Mouse (Mus musculus) layer of hippocampus, postnatal 25 days (tissue): ENCODE data around the gene Gm10277. TPM values are rescaled to one million over a fixed set of nuclear protein-coding genes. Genes with fewer than 3 reads are reported as not detected.
A peak's percentile ranks its signal among the peaks of the same experiment; 100 is the strongest.
"Not testable (repeated sequence)": the region's sequence is repeated elsewhere in the genome, so short reads cannot be mapped to it uniquely, and the experiment has no call there.

Experiments used
- DNase-seq, 2 experiments: peaks; one replicate each; pipeline ENCODE4 v3.0.0; 2022; ENCODE audit warnings: mixed read lengths in 2 of 2, low spot score in 1 of 2; ENCODE audit errors: extremely low spot score in 1 of 2
- total RNA-seq, 2 experiments: library from RNA; stranded (reverse); gene quantifications; 2 replicates each; pipeline ENCODE4 v1.2.3; 2021

Gene Gm10277
- total RNA-seq, 2 experiments from 2014 or later = not detected

DNA sequence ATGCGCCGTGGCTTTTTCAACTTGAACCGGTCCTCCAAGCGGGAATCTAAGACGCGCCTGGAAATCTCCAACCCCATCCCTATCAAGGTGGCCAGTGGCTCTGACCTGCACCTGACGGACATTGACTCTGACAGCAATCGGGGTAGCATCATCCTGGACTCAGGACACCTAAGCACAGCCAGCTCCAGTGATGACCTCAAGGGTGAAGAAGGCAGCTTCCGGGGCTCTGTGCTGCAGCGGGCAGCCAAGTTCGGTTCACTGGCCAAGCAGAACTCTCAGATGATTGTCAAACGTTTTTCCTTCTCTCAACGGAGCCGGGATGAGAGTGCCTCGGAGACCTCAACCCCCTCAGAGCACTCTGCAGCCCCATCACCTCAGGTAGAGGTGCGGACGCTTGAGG, 10.1 kb downstream of the Gm10277 start:
- no peak for DNase-seq

DNA sequence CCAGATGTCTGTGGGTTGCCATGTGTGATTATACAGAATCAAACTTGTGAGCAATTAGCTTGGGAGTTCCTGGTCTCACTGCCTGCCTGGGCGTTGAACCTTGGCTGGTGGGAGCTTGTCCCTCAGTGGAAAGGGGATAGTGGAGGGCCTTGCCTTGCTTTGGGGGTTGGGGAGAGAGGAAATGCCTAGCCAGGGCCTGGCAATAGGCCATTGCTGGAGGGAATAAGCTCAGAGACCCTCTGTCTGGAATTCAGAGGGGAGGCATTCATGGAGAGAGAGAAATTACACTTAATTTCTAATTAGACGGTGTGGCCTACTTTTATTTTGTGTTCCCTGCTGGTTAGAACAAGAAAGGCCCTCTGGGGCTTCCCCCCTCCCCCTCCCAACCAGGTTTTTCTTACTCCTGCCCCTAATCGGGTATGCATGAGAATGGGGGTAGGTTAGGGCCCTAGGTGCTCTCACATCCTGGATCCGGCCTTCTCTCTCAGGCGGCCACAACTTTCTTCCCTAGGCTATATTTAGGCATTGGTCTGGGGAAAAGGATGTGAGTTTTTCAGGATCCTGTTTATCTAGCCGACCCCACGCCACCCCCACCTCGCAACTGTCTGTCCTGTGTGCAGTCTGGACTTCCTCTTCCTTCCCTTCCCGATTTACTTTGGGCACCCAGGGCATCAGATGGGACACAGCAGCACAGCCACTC, 11.7 kb downstream of the Gm10277 start:
- DNase-seq = no peak

DNA sequence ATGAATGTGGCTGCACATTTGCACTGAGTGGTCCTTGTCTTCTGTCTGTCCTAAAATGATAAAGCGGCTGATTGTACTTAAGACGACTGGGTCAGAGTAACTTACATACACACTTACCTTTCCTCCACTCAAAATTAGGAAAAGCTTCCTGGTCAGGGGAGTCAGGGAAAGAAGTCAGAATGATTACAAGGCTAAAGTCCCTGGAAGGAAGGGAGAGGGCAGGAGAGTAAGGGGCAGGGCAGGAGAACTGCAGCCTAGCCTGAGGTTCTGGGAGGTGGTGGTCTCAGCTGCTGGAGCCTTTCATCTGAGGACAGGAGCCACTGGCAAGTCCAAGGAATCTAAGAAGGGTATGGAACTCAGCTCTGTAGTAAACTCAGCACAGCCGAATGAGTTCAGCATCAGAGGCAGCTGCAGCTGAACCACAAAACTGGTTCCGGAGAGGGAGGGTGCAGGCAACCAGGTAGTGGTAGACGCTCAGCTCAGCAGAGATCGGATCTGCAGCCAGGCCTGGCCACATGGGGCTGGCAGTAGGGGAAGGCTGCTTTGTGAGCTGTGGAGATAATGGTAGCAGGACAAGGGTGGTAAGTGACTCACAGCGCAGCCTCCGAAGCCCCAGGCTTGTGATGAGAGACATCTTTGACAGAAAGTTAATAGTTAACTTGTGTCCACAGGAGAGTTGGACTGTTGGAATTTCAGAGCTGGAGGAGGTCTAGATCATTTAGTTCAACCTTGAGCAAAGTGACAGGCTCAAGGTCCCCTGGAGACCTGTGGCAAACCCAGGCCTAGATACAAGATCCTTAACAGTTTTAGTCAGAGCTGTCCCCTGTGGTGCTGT, 15.5 kb downstream of the Gm10277 start:
- DNase-seq = no peak

DNA sequence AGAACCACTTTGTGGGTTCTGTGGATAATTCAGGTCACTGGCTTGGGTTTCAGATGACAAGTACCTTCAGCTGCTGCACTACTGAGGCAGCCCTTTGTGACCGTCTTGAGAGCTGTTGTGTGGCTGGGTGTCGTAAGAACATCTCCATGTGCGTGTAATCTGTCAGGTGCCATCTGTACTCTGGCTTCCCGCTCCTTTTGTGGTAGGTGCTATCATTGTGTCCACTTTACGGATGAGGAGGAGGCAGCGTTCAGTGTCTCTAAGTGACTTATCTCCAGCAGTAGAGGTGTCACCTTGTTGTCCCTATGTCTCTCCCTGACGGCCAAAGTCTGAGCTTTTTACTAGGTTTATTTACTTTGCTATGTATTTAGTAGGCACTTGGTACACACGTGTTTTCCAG, 17.2 kb downstream of the Gm10277 start:
- no peak for DNase-seq

DNA sequence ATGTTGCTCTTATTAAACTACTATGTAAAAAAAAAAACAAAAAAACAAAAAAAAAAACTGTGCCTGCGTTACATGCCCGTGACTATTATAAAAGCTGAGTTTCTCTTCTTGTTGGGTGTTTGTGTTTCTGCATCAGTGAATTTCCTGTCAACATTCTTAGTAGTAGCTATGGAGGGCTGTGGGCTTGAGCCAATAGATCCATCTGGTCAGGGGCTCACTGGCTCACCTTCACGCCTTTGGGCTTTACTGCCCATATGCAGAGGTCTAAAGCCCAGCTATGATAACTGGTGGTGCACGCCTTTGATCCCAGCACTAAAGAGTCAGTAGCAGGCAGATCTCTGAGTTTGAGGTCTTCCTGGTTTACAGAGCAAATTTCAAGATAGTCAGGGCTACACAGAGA, 18.1 kb downstream of the Gm10277 start:
- no peak for DNase-seq

DNA sequence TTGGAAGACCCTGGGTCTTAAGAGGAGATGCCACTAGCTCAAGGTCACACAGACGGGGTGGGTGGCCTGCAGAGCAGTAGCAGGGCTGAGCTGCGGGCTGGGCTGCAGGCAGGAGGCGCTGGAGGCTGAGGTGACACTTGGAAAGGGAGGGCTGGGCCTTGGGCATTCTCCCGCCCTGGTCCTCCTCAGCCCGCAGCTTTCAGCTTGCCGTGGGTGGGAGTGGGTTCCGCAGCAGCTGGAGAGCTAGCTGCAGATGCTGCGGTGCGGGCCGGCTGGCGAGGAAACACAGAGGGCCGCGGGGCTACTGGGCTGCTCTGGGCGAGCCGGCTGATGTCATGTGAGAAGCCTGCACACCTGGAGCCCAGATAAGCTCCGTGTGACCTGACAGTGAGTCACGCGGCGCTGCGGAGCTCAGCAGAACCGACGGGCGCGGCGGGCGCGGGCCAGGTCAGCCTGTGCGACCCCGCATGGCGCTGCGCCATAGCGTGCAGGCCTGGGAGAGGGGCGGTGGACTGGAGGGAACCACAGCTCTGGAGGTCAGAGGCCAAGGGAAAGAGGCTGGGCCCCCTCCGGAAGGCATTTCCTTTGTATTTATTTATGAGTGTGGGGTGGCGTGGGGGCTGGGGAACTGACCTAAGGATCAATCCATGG, 21.1 kb downstream of the Gm10277 start:
- DNase-seq = peak in 1 of 2 experiments; percentile 35

DNA sequence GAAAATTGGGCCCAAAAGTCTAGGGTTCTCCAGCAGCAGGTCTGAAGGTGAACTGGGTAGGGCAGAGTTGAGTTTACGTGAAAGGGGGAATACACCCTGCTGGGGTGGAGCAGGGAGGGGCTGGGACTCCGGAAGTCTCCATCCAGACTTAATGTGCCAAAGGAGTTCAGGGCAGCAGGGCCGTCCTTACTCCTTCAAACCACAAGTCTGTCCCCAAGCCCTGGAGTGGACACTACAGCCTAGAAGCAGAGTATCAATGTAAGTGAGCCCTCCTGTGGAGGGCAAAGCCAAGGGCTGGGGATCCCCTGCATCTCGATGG, 22.1 kb downstream of the Gm10277 start:
- DNase-seq = no peak

DNA sequence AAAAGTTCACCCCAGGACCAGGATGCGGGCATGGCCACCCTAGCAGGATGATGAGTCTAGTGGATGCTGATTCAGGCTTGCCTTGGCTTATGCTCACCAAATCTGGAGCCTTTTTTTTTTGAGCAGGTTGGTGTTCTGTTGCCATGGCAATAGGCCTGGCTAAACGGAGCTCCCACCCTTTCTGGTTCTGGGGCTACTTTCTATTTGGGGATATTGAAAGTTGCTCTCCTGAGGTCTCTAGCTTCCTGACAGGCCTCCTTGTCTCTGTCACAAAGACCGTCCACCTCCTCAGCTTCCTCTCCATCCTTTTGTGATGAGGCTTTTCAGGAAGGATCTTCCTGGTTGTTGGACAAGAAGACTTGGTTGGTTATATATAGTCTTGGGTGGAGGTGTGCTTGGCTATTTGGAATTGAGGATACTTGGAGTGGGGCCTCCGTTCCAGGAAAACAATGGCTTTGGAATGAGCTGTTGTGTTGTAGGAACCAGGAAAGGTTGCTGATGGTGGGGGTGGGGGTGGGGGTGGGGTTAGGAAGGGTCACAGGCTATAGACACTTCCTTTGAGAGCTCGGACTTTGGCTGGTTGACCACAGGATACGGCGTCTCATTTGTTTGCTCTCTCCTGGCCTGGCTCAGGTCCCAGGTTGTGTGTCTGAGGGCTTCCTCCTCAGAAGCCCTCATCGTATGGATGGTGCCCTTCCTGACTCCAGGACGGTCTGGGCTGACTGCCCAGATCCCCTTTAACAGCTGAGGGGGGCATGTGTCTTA, 22.7 kb downstream of the Gm10277 start:
- DNase-seq = peak; percentile 19 to 23

DNA sequence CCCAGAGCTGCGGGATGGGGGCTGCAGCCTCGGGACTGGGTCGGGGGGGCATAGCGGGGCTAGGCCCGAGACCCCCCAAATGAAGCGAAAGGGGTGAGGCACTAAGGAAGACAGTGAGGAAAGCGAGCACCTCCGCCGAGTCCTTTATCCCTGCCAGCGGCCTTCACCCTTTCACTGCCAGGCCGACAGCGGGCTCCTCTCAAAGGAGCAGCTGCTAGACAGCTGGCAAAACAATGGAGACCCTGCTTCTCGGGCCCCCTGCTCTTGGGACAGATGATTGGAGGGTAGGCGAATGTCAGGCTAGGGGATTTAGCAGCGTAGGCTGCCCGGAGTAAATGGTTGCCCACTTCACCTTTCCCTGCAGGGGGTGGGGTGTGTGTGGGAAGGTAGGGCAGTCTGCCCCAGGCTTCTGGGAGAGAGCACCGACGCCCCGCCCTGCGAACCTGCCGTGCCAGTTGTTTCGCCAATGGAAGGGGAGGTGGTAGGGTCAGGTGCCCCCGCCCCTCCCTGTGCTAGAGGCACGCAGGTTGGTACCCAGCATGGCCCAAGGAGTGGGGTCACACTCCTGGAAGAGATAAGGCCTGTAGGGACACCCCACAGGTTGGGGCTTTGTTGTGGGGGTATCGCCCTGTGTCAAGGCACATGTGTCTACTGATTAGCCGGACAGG, 23.7 kb downstream of the Gm10277 start:
- DNase-seq = peak; percentile 17 to 35

DNA sequence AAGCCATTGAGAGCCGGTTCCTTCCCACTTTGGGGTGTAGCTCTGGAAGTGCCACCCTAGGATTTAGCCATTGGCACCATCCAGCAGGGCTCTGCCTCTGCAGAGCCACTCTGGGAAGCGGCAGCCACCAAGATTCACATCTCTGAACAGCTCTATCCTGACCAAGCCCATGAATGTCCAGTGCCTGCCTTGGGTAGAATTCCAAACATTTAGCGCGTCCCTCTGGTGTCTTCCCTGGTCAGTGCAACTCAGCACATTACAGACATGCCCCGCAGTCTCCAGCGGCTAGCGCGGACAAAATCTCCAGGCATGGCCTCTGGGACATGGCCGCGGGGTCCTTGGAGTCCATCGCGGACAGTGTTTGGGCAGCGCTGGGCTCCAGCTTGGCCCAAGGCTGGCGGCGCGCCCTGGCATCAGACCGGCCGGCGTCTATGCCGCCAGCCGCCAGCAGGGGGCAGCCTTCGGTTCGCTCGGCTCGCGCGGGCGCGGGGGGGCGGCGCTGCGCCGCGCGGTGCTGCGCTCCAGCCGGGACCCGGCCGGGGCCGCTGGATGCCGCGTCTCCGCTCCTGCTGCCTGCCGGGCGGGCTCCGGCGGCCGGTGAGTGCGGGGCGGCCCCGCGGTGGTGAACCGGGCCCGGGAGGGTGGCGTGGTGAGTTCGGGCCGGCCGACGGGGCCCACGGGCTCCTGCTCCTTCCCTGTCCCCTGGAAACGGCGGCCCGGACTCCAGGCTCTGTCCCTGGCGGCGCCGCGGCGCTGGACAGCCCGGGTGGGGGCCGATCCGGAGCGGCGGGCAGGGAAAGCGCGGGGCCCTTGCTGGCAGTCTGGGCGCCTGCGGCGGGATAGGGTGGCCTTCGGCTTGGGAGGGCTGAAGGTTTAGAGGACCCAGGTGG, 24.5 kb downstream of the Gm10277 start, which contains the start of gene Myo18a:
Gene Myo18a, plus strand, starts transcription at position 464 of the 890 bp plus-strand sequence.
- peak; percentile 86 to 90 for DNase-seq

DNA sequence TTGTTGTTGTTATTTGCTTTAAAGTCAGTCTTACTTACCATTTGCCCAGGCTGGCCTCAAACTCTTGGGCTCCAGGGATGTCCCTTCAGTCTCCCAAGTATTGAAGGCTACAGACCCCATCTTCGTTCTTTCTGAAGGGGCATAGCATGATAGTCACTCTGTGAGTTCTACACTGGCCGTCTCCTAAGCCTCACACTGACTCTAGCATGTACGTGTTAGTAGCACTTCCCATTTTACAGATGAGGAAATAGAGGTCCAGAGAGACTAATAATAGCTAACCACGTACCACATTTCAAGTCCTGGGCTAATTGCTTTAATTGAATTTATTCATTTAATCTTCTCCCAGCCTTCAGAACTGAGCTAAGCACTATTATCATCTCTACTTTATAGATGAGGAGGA, 27.5 kb downstream of the Gm10277 start:
- no peak for DNase-seq

DNA sequence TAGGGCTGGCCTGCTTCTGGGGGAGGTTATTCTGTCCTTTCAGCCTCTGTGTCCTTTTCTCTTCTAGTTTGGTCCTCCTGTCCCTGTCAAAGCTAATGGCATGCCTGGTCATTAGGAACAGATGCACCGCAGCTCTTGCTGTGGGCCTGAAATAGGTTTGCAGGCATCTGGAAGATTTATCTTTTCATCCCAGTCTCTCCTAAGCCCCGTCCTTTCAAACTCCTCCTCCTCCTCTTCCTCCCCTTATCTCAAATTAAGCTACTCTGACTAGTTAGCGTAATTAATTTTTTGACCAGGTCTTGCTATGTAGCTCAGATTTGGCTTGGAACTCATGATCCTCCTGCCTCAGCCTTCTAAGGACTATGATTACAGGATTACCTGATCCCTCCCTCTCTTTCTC, 34.1 kb downstream of the Gm10277 start:
- no peak for DNase-seq

DNA sequence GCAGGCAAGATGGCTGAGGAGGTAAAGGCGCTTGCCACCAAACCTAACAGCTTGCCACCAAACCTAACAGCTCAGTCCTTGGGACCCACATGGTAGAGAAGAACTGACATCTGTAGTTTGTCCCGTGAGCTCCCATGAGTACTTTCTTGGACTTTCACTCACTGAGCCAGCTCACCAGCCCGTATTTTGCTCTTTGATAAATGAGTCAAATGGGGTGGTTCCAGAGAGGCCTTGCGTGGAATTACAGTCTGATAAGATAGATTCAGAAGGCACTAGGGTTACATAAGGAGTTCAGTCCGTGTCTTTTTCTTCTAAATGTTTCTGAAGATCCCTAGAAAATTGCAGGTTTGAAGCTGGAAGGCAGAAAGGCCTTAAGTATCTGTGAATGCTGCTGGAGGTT, 35.0 kb downstream of the Gm10277 start:
- DNase-seq = no peak

DNA sequence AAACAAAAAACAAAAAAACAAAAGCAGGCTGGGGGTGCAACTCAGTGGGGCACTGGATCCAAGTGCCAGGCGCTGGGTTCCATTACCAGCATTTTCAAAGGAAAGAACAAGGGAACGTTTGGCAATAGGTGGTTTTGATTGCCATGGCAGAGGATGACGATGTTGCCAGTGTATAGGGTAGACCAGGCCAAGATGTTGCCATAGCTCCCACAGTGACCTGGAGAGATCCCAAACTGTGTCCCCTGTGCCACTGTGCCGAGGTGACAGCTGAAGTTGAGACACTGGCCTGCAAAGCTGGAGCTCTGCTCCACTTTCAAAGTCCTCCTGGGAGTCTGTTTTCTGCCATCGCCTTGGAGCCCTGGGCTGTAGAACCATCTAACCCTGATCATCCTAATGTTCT, 38.6 kb downstream of the Gm10277 start:
- no peak for DNase-seq

DNA sequence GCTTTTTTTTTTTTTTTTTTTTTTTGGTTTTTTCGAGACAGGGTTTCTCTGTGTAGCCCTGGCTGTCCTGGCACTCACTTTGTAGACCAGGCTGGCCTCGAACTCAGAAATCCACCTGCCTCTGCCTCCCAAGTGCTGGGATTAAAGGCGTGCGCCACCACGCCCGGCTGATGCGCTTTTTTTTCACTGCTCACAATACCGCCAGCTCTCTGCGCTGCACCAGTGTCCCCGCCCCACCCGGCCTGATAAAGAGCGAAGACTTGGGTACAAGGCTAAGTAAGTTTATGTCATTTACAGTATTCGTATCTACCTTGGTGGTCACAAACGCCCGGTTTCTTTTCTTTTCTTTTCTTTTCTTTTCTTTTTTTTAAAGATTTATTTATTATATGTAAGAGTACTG, 40.4 kb downstream of the Gm10277 start:
- DNase-seq = not testable (repeated sequence)

DNA sequence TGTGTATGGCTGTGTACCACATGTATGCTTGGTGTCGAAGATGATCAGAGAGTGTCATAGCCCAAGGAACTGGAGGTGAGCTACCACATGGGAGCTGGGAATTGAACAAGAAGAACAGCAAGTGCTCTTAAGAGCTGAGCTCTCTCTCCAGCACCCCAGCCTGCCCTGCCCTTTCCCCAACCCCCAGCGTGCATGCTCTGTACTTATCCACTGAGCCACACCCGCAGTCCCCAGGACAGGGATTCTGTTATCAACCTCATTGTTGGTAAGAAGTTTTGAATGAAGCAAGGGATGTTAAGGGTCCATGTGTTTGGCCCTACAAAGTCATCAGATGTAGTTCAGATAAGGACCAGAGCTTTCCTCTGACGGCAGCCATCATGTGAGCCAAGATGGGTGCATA, 40.9 kb downstream of the Gm10277 start:
- no peak for DNase-seq

DNA sequence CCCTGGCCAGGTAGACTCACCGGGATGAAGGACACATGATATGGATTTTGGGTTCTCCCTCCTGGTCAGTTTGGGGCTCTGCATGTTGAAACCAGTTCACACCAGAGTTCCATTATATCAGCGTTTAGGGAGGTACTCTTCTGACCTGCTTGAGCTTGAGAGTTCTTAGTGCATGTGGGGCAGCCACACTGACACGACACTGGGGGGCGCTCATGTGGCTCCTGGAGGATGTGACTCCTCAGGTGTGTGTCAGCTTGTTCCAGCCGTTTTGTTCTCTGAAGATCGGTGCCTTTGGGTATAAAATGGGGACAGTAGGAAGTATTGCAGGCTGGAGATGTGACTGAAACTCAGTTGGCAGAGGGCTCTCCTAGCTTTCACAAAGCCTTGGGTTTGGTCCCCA, 43.6 kb downstream of the Gm10277 start:
- peak in 1 of 2 experiments; percentile 30 for DNase-seq

DNA sequence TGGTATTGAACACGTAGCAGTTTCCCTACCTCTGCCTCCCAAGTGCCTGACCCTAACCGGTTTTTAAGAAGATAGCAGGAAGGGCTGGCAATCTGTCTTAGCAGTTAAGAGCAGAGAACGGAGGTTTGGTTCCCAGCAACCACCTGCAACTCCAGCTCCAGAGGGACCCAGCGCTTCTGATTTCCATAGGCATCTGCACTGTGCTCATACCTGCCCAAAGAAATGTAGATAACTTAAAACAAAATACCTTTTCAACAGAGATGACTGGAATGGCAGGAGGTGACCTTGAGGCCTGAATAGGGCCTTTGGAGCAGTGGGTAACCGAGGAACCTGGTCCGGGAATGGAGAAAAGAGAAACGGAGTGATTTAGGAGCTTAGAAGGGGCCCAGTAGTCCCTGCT, 49.0 kb downstream of the Gm10277 start:
- DNase-seq = no peak

DNA sequence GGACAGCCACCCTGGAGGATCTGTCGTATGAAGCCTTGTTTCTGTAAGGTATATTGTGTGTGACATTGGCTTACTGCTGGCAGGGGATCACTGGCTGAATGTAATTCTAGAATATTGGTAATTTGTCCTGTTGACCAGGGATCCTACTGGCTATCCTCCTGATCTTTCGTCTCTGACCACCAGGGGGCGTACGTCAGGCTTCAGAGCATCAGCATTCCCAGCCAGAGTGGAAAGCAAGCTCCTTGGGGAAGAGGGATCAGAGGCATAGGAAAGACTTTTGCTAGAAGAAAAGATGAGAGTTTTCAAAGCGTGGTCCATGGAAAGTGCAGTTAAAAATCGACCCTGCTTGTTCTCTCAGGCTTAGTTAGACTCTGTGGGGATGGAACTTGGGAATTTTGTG, 50.3 kb downstream of the Gm10277 start:
- DNase-seq = peak; percentile 67 to 95
